28 mouse cellular contexts compared by ENCODE assay signal in genomic region chr8:12062710-12063109, GRCm38 (mm10).
DNase-seq lines count a peak whose midpoint lies in the region; ATAC-seq and TF ChIP-seq lines count a peak whose summit lies in the region.
"Had no signal": no experiment of that assay in that cellular context is flagged by ENCODE, and none has a peak within 500 bp of the region (broad histone marks: within the 10 kb centered on the region; RNA-seq: fewer than 3 reads in every experiment).

No protein-coding gene starts in this region.

- no peak for ATAC-seq in heart, embryonic 11.5 days (replicated peaks; ENCODE audit: insufficient number of reproducible peaks, low FRiP score, low TSS enrichment)
- peak; percentile 53 for ATAC-seq in midbrain, embryonic 13.5 days
- ATAC-seq in midbrain, embryonic 15.5 days (replicated peaks): no peak; the same call in 1 of the 2 replicates
- ATAC-seq: hindbrain, embryonic 16.5 days; intestine, embryonic 15.5 days; liver, postnatal 0 days had no signal

- H3K9me3 ChIP-seq in heart, embryonic 11.5 days (replicated peaks; ENCODE audit: control insufficient read depth, low read length): no peaks in the 10 kb centered on the region
- H3K9me3 ChIP-seq in midbrain, embryonic 13.5 days: no peaks in the 10 kb centered on the region
- H3K9me3 ChIP-seq in midbrain, embryonic 15.5 days: no peaks in the 10 kb centered on the region
- H3K9me3 ChIP-seq: heart, embryonic 13.5 days; intestine, embryonic 15.5 days; limb, embryonic 13.5 days; neural tube, embryonic 13.5 days had no signal

- H3K4me3 ChIP-seq in heart, embryonic 11.5 days (ENCODE audit: low read depth, low read length): no peak overlapping the region
- H3K4me3 ChIP-seq in midbrain, embryonic 13.5 days (replicated peaks): no peak overlapping the region
- H3K4me3 ChIP-seq in midbrain, embryonic 15.5 days: no peak overlapping the region
- H3K4me3 ChIP-seq: erythroblast, embryonic 14.5 days; heart, embryonic 13.5 days; intestine, embryonic 15.5 days; limb, embryonic 13.5 days; neural tube, embryonic 13.5 days had no signal

- no peak overlapping the region for H3K4me2 ChIP-seq in heart, embryonic 11.5 days
- H3K4me2 ChIP-seq in midbrain, embryonic 13.5 days (replicated peaks): no peak overlapping the region
- H3K4me2 ChIP-seq in midbrain, embryonic 15.5 days: no peak overlapping the region
- H3K4me2 ChIP-seq: heart, embryonic 13.5 days; intestine, embryonic 15.5 days; limb, embryonic 13.5 days; liver, embryonic 11.5 days; neural tube, embryonic 13.5 days had no signal

- TF ChIP-seq CTCF in brain, embryonic 14.5 days (IDR thresholded peaks at IDR 0.05; ENCODE audit: borderline replicate concordance, extremely low read depth, insufficient read depth, insufficient read length): no peak

- no peaks in the 10 kb centered on the region for H3K27me3 ChIP-seq in heart, embryonic 11.5 days (ENCODE audit: control insufficient read depth, insufficient read depth, low read length)
- peaks cover 54% of the 10 kb centered on the region for H3K27me3 ChIP-seq in midbrain, embryonic 13.5 days
- peaks cover 6% of the 10 kb centered on the region; the same call in 1 of the 2 replicates for H3K27me3 ChIP-seq in midbrain, embryonic 15.5 days (replicated peaks)
- H3K27me3 ChIP-seq: intestine, embryonic 15.5 days had no signal

- no peak overlapping the region for H3K9ac ChIP-seq in heart, embryonic 11.5 days (ENCODE audit: low read depth, low read length)
- no peak overlapping the region for H3K9ac ChIP-seq in midbrain, embryonic 13.5 days (replicated peaks)
- no peak overlapping the region for H3K9ac ChIP-seq in midbrain, embryonic 15.5 days
- H3K9ac ChIP-seq: heart, embryonic 13.5 days; intestine, embryonic 15.5 days; limb, embryonic 13.5 days; liver, postnatal 0 days; neural tube, embryonic 13.5 days had no signal

- DNase-seq in heart, postnatal 25 days (ENCODE audit: low spot score): no peak
- peak; percentile 15 for DNase-seq in adrenal gland, postnatal 10 days
- peak; percentile 23 for DNase-seq in brain, embryonic 14.5 days (ENCODE audit: low read depth)
- no peak for DNase-seq in thymus, postnatal 0 days (ENCODE audit: low spot score)
- DNase-seq: B cell, adult 2 months; cerebellum, adult 2 months; cerebellum, postnatal 14 days; gastrocnemius, postnatal 36 days; heart, adult 18-20 months; heart, postnatal 4 days; kidney, adult 2 months; kidney, postnatal 4 days; liver, postnatal 0 days; right cerebral cortex, postnatal 4 days; thymus, adult 18-20 months; thymus, postnatal 4 days had no signal

- peak overlapping the region; percentile 12; the same call in 1 of the 2 replicates for H3K27ac ChIP-seq in heart, embryonic 11.5 days (ENCODE audit: low read depth, low read length)
- H3K27ac ChIP-seq in midbrain, embryonic 13.5 days: no peak overlapping the region
- H3K27ac ChIP-seq in midbrain, embryonic 15.5 days: no peak overlapping the region
- H3K27ac ChIP-seq: heart, embryonic 13.5 days; intestine, embryonic 15.5 days; kidney, postnatal 0 days; limb, embryonic 13.5 days; neural tube, embryonic 13.5 days; stomach, postnatal 0 days had no signal

- H3K4me1 ChIP-seq in heart, embryonic 11.5 days (ENCODE audit: control insufficient read depth, insufficient read depth, low read length): 0 out of 2 replicates have a peak, but pooled peaks cover 4% of the 10 kb centered on the region
- peaks cover 23% of the 10 kb centered on the region for H3K4me1 ChIP-seq in midbrain, embryonic 13.5 days (replicated peaks)
- peaks cover 22% of the 10 kb centered on the region for H3K4me1 ChIP-seq in midbrain, embryonic 15.5 days
- H3K4me1 ChIP-seq: intestine, embryonic 15.5 days; limb, embryonic 13.5 days had no signal

- no peaks in the 10 kb centered on the region for H3K36me3 ChIP-seq in heart, embryonic 11.5 days (ENCODE audit: control insufficient read depth, insufficient read depth, low read length)
- H3K36me3 ChIP-seq in midbrain, embryonic 13.5 days: no peaks in the 10 kb centered on the region
- no peaks in the 10 kb centered on the region for H3K36me3 ChIP-seq in midbrain, embryonic 15.5 days (replicated peaks)
- H3K36me3 ChIP-seq: heart, embryonic 13.5 days; intestine, embryonic 15.5 days; limb, embryonic 13.5 days; neural tube, embryonic 13.5 days had no signal

- intact Hi-C loops in heart, postnatal 25 days (cut with DNase I): no loop called here

- TF ChIP-seq POLR2A in brain, embryonic 14.5 days (IDR thresholded peaks at IDR 0.05; ENCODE audit: borderline replicate concordance, extremely low read depth, insufficient read depth, insufficient read length, poor library complexity, severe bottlenecking): no peak

- WGBS in heart, embryonic 11.5 days (ENCODE audit: insufficient replicate concordance): 77% methylated on average over 8 of the region's 8 CpGs
- WGBS in midbrain, embryonic 13.5 days: 66% methylated on average over 8 of the region's 8 CpGs
- WGBS in midbrain, embryonic 15.5 days: 66% methylated on average over 8 of the region's 8 CpGs

Comparison
In these comparisons a context has a peak if more than half of its experiments do, and no peak if none do; other contexts are left out.
1. DNase-seq: peak in adrenal gland, postnatal 10 days (single experiment) and brain, embryonic 14.5 days (single experiment); none in heart, postnatal 25 days (single experiment) and thymus, postnatal 0 days (single experiment).